Mouse (Mus musculus) forelimb bud, embryonic 11.5 days (tissue): ENCODE data around the gene 4933402J07Rik.

Experiments used
- DNase-seq: peaks from one replicate; pipeline ENCODE4 v3.0.0-alpha.2; 2012; ENCODE audit warnings: low read depth, low spot score

The 4933402J07Rik gene

GRCm38 (mm10) chr8:87563553-87563952, at the start of gene 4933402J07Rik:
TSS of gene 4933402J07Rik (plus strand) at chr8:87563853.
- DNase-seq: no peak

GRCm38 (mm10) chr8:87517132-87517531, 46.5 kb upstream of the 4933402J07Rik start:
- DNase-seq: no peak

GRCm38 (mm10) chr8:87525006-87525405, 38.6 kb upstream of the 4933402J07Rik start:
- no peak for DNase-seq

GRCm38 (mm10) chr8:87531176-87531575, 32.5 kb upstream of the 4933402J07Rik start:
- no peak for DNase-seq

GRCm38 (mm10) chr8:87533476-87533875, 30.2 kb upstream of the 4933402J07Rik start:
- DNase-seq: no peak

- peak; percentile 7 for DNase-seq
Observed at GRCm38 (mm10) chr8:87534846-87535245, 28.8 kb upstream of the 4933402J07Rik start.

- DNase-seq: peak; percentile 84
Observed at GRCm38 (mm10) chr8:87536615-87537329, 26.9 kb upstream of the 4933402J07Rik start.

- DNase-seq: no peak
Observed at GRCm38 (mm10) chr8:87539829-87540394, 23.7 kb upstream of the 4933402J07Rik start.

GRCm38 (mm10) chr8:87549881-87550280, 13.8 kb upstream of the 4933402J07Rik start:
- no peak for DNase-seq

GRCm38 (mm10) chr8:87552801-87553200, 10.9 kb upstream of the 4933402J07Rik start:
- no peak for DNase-seq

- no peak for DNase-seq
Observed at GRCm38 (mm10) chr8:87560801-87561200, 2.9 kb upstream of the 4933402J07Rik start.

- DNase-seq: no peak
Observed at GRCm38 (mm10) chr8:87569203-87569602, 5.5 kb downstream of the 4933402J07Rik start.

GRCm38 (mm10) chr8:87569706-87570563, 6.3 kb downstream of the 4933402J07Rik start:
- no peak for DNase-seq

GRCm38 (mm10) chr8:87570564-87570855, 6.9 kb downstream of the 4933402J07Rik start:
- DNase-seq: no peak

- peak; percentile 48 for DNase-seq
Observed at GRCm38 (mm10) chr8:87570880-87571279, 7.2 kb downstream of the 4933402J07Rik start.

GRCm38 (mm10) chr8:87594272-87594671, 30.6 kb downstream of the 4933402J07Rik start:
- DNase-seq: peak; percentile 77

GRCm38 (mm10) chr8:87602731-87603130, 39.1 kb downstream of the 4933402J07Rik start:
- no peak for DNase-seq

- no peak for DNase-seq
Observed at GRCm38 (mm10) chr8:87609110-87609509, 45.5 kb downstream of the 4933402J07Rik start.

- no peak for DNase-seq
Observed at GRCm38 (mm10) chr8:87609651-87610192, 46.1 kb downstream of the 4933402J07Rik start.

GRCm38 (mm10) chr8:87613701-87614100, 50.0 kb downstream of the 4933402J07Rik start:
- no peak for DNase-seq

GRCm38 (mm10) chr8:87619118-87619517, 55.5 kb downstream of the 4933402J07Rik start:
- no peak for DNase-seq

GRCm38 (mm10) chr8:87619529-87619928, 55.9 kb downstream of the 4933402J07Rik start:
- DNase-seq: no peak
